Mouse (Mus musculus): ENCODE measurements at regions not wholly inside any gene's neighbourhood (a gene's known extent, or its start where the extent isn't known, plus 50 kb on each side); places are given as distances from the start of the nearest gene placed in this dataset.

GRCm38 (mm10) chr2:61527127-61527526, 51.3 kb upstream of the Tank start:
- TF ChIP-seq GATA4 (IDR thresholded peaks at IDR 0.05; ENCODE audit: insufficient replicate concordance, low read length), result no peak

- no peak for TF ChIP-seq GATA4 (IDR thresholded peaks at IDR 0.05; ENCODE audit: insufficient replicate concordance, low read length)
Measured at GRCm38 (mm10) chr2:61524060-61524734, 54.2 kb upstream of the Tank start.

- no peak for TF ChIP-seq GATA4 (IDR thresholded peaks at IDR 0.05; ENCODE audit: insufficient replicate concordance, low read length)
Measured at GRCm38 (mm10) chr2:61514445-61515123, 63.8 kb upstream of the Tank start.

- no peak for TF ChIP-seq GATA4 (IDR thresholded peaks at IDR 0.05; ENCODE audit: insufficient replicate concordance, low read length)
Measured at GRCm38 (mm10) chr2:61513787-61514444, 64.5 kb upstream of the Tank start.

- TF ChIP-seq GATA4 (IDR thresholded peaks at IDR 0.05; ENCODE audit: insufficient replicate concordance, low read length), result no peak
Measured at GRCm38 (mm10) chr2:61503594-61503993, 74.8 kb upstream of the Tank start.

- TF ChIP-seq GATA4 (IDR thresholded peaks at IDR 0.05; ENCODE audit: insufficient replicate concordance, low read length), result no peak
Measured at GRCm38 (mm10) chr2:61501922-61502321, 76.5 kb upstream of the Tank start.

GRCm38 (mm10) chr2:61499266-61499665, 79.1 kb upstream of the Tank start:
- TF ChIP-seq GATA4 (IDR thresholded peaks at IDR 0.05; ENCODE audit: insufficient replicate concordance, low read length), result no peak

- TF ChIP-seq GATA4 (IDR thresholded peaks at IDR 0.05; ENCODE audit: insufficient replicate concordance, low read length), result no peak
Measured at GRCm38 (mm10) chr2:61497930-61498329, 80.5 kb upstream of the Tank start.

GRCm38 (mm10) chr2:61496968-61497367, 81.4 kb upstream of the Tank start:
- no peak for TF ChIP-seq GATA4 (IDR thresholded peaks at IDR 0.05; ENCODE audit: insufficient replicate concordance, low read length)

- TF ChIP-seq GATA4 (IDR thresholded peaks at IDR 0.05; ENCODE audit: insufficient replicate concordance, low read length), result no peak
Measured at GRCm38 (mm10) chr2:61493918-61494712, 84.3 kb upstream of the Tank start.

- TF ChIP-seq GATA4 (IDR thresholded peaks at IDR 0.05; ENCODE audit: insufficient replicate concordance, low read length), result no peak
Measured at GRCm38 (mm10) chr2:61492043-61492743, 86.2 kb upstream of the Tank start.

GRCm38 (mm10) chr2:61490436-61491109, 87.8 kb upstream of the Tank start:
- TF ChIP-seq GATA4 (IDR thresholded peaks at IDR 0.05; ENCODE audit: insufficient replicate concordance, low read length), result no peak

- TF ChIP-seq GATA4 (IDR thresholded peaks at IDR 0.05; ENCODE audit: insufficient replicate concordance, low read length), result no peak
Measured at GRCm38 (mm10) chr2:61489762-61490161, 88.6 kb upstream of the Tank start.

GRCm38 (mm10) chr2:61483820-61484219, 94.6 kb upstream of the Tank start:
- TF ChIP-seq GATA4 (IDR thresholded peaks at IDR 0.05; ENCODE audit: insufficient replicate concordance, low read length), result no peak

Measured in liver, adult (tissue).